Mouse (Mus musculus) liver, embryonic 16.5 days (tissue): ENCODE results near the gene Stx5a. TPM values are rescaled to one million over a fixed set of nuclear protein-coding genes. Genes with fewer than 3 reads are reported as not detected.

Experiments used
- ATAC-seq: fragments of 200-750 bp; cut with Nextera tagmentation; 2 replicates; pipeline ENCODE4 v1.8.0; 2017; ENCODE audit warnings: low read depth, mild to moderate bottlenecking, moderate number of reproducible peaks, moderate library complexity
- H3K27ac ChIP-seq: fragments of 300-500 bp; sonication (generic); 2 replicates; pipeline ENCODE4 v1.5.1; 2014; ENCODE audit warnings: mild to moderate bottlenecking, low read length
- H3K27me3 ChIP-seq: fragments of 300-500 bp; sonication (generic); 2 replicates; pipeline ENCODE4 v1.6.1; 2014; ENCODE audit warnings: low read depth, low read length, mixed read lengths; ENCODE audit not compliant: control insufficient read depth, insufficient read depth
- H3K36me3 ChIP-seq: fragments of 300-500 bp; sonication (generic); 2 replicates; pipeline ENCODE4 v1.6.1; 2014; ENCODE audit warnings: mild to moderate bottlenecking; ENCODE audit not compliant: control insufficient read depth, insufficient read depth
- H3K4me1 ChIP-seq: fragments of 300-500 bp; sonication (generic); 2 replicates; pipeline ENCODE4 v1.6.1; 2014; ENCODE audit warnings: low read depth, low read length, mixed read lengths; ENCODE audit not compliant: control insufficient read depth
- H3K4me2 ChIP-seq: fragments of 300-500 bp; sonication (generic); 2 replicates; pipeline ENCODE4 v1.6.1; 2014; ENCODE audit warnings: low read depth, low read length, mixed read lengths
- H3K4me3 ChIP-seq: fragments of 300-500 bp; sonication (generic); 2 replicates; pipeline ENCODE4 v1.5.1; 2014; ENCODE audit warnings: low read depth, mild to moderate bottlenecking, low read length
- H3K9ac ChIP-seq: fragments of 300-500 bp; sonication (generic); 2 replicates; pipeline ENCODE4 v1.6.1; 2014; ENCODE audit warnings: low read depth, low read length
- H3K9me3 ChIP-seq: fragments of 300-500 bp; sonication (generic); replicated peaks from 2 replicates; pipeline ENCODE4 v1.6.1; 2016; ENCODE audit warnings: low read length; ENCODE audit not compliant: control insufficient read depth
- WGBS: fragments of 180-500 bp; shearing (Covaris S2); extraction: QIAGEN DNeasy Blood & Tissue Kit; methylation state at CpG from one replicate; pipeline ENCODE4 v1.1.7; 2014; ENCODE audit not compliant: insufficient replicate concordance; 5-methylcytosine and 5-hydroxymethylcytosine counted together
- microRNA-seq: library from miRNA; unstranded; fragments of <30 nt; microRNA quantifications from one replicate; pipeline ENCODE4, GENCODE M21; 2016
- polyA plus RNA-seq: library from polyadenylated mRNA; unstranded; fragments of >200 nt; fragmentation: Nextera tagmentation; extraction: Ambion mirVana; gene quantifications from 2 replicates; pipeline ENCODE4 v1.2.1, GENCODE M21; 2015

Gene Stx5a
- polyA plus RNA-seq, 1 experiment from 2014 or later: 59.8 TPM

- peaks cover 23% of the 10 kb centered on the region for H3K4me1 ChIP-seq
- H3K9ac ChIP-seq: peak within 1 kb of the TSS; percentile 67
- peak within 1 kb of the TSS; percentile 66 for H3K27ac ChIP-seq
- no peaks in the 10 kb centered on the region for H3K27me3 ChIP-seq
- peak within 1 kb of the TSS; percentile 73 for H3K4me3 ChIP-seq
- ATAC-seq: peak; percentile 64
- under 1% methylated on average over 25 of the region's 25 CpGs for WGBS
- no peaks in the 10 kb centered on the region for H3K9me3 ChIP-seq
- peak within 1 kb of the TSS; percentile 69 for H3K4me2 ChIP-seq
- H3K36me3 ChIP-seq: peaks cover 17% of the 10 kb centered on the region
Measured at GRCm38 (mm10) chr19:8798264-8798946, 57.2 kb downstream of the Stx5a start, which contains the start of gene Polr2g. Gene Polr2g (minus strand): TSS chr19:8798577.

- no peak overlapping the region for H3K27ac ChIP-seq
- ATAC-seq: no peak
Measured at GRCm38 (mm10) chr19:8798947-8799315, 57.7 kb downstream of the Stx5a start.

GRCm38 (mm10) chr19:8802130-8802821 lies 61.1 kb downstream of the Stx5a start, which contains the start of gene Zbtb3:
Gene Zbtb3 (plus strand): TSS chr19:8802555.
- no peaks in the 10 kb centered on the region for H3K27me3 ChIP-seq
- peak within 1 kb of the TSS; percentile 70 for H3K9ac ChIP-seq
- H3K4me1 ChIP-seq: peaks cover 16% of the 10 kb centered on the region
- peak; percentile 96 for ATAC-seq
- no peaks in the 10 kb centered on the region for H3K9me3 ChIP-seq
- peak within 1 kb of the TSS; percentile 87 for H3K4me2 ChIP-seq
- WGBS: under 1% methylated on average over 30 of the region's 30 CpGs
- H3K36me3 ChIP-seq: peaks cover 7% of the 10 kb centered on the region
- peak within 1 kb of the TSS; percentile 75 for H3K4me3 ChIP-seq
- peak within 1 kb of the TSS; percentile 78 for H3K27ac ChIP-seq

More at GRCm38 (mm10) chr19:8798947-8799315, 57.7 kb downstream of the Stx5a start:
- Histone ChIP-seq H3K9ac (no peak overlapping the region), H3K4me2 (peak overlapping the region; percentile 69), H3K4me1 (peaks cover 23% of the 10 kb centered on the region), H3K4me3 (peak overlapping the region; percentile 73), H3K27me3 (no peaks in the 10 kb centered on the region), H3K9me3 (no peaks in the 10 kb centered on the region), H3K36me3 (peaks cover 11% of the 10 kb centered on the region)

- peaks cover 12% of the 10 kb centered on the region for H3K4me1 ChIP-seq
- no peaks in the 10 kb centered on the region for H3K9me3 ChIP-seq
- H3K9ac ChIP-seq: no peak overlapping the region
- H3K27ac ChIP-seq: peak overlapping the region; percentile 78
- H3K4me2 ChIP-seq: peak overlapping the region; percentile 87; the same call in 1 of the 2 replicates
- no peak overlapping the region for H3K4me3 ChIP-seq
- peaks cover 10% of the 10 kb centered on the region for H3K36me3 ChIP-seq
- ATAC-seq: no peak
- H3K27me3 ChIP-seq: no peaks in the 10 kb centered on the region
- 74% methylated on average over 9 of the region's 9 CpGs for WGBS
Measured at GRCm38 (mm10) chr19:8803204-8803780, 62.1 kb downstream of the Stx5a start.

- Histone ChIP-seq H3K27ac (no peak overlapping the region), H3K4me3 (no peak overlapping the region), H3K27me3 (no peaks in the 10 kb centered on the region), H3K9ac (no peak overlapping the region), H3K9me3 (no peaks in the 10 kb centered on the region), H3K36me3 (peaks cover 10% of the 10 kb centered on the region), H3K4me2 (no peak overlapping the region), H3K4me1 (peaks cover 12% of the 10 kb centered on the region)
- WGBS: 68% methylated on average over 11 of the region's 11 CpGs
- ATAC-seq: no peak
Measured at GRCm38 (mm10) chr19:8803879-8804660, 62.9 kb downstream of the Stx5a start.

Small RNAs within 50 kb of the gene (microRNA-seq; reads per million reads assigned to microRNA genes)
- 0.98 reads per million for gene Mir6992

Other genes starting within 250 kb of the Stx5a start
- gene Slc22a8, start 150.2 kb upstream of the Stx5a start, polyA plus RNA-seq: 2.4 and 2.6 TPM in 2 replicates
- gene Slc22a6, start 123.4 kb upstream of the Stx5a start, polyA plus RNA-seq: 0.02 TPM in 1 of 2 replicates, not detected in the other
- gene Chrm1, start 77.6 kb upstream of the Stx5a start, polyA plus RNA-seq: 0.02 TPM in 1 of 2 replicates, not detected in the other
- 133 and 137 TPM in 2 replicates for gene Slc3a2, start 18.0 kb upstream of the Stx5a start, polyA plus RNA-seq
- 40.0 and 48.3 TPM in 2 replicates for gene Wdr74, start 5.6 kb upstream of the Stx5a start, polyA plus RNA-seq
- gene 1700092M07Rik, start 695 bp upstream of the Stx5a start, polyA plus RNA-seq: 0.45 and 0.63 TPM in 2 replicates
- 77.8 and 87.7 TPM in 2 replicates for gene Nxf1, start 15.7 kb downstream of the Stx5a start, polyA plus RNA-seq
- 48.1 and 50.9 TPM in 2 replicates for gene Tmem223, start 29.6 kb downstream of the Stx5a start, polyA plus RNA-seq
- 90.9 and 93.7 TPM in 2 replicates for gene Tmem179b, start 33.1 kb downstream of the Stx5a start, polyA plus RNA-seq
- gene Taf6l, start 45.0 kb downstream of the Stx5a start, polyA plus RNA-seq: 10.0 and 11.0 TPM in 2 replicates
- 56.4 and 64.8 TPM in 2 replicates for gene Polr2g, start 57.2 kb downstream of the Stx5a start, polyA plus RNA-seq
- gene Zbtb3, start 61.1 kb downstream of the Stx5a start, polyA plus RNA-seq: 1.0 and 1.5 TPM in 2 replicates
- gene Ttc9c, start 77.9 kb downstream of the Stx5a start, polyA plus RNA-seq: 21.6 and 22.9 TPM in 2 replicates
- 1.8 and 2.1 TPM in 2 replicates for gene Hnrnpul2, start 78.6 kb downstream of the Stx5a start, polyA plus RNA-seq
- not detected in 2 replicates for gene AC129217.1, start 88.4 kb downstream of the Stx5a start, polyA plus RNA-seq
- 27.1 and 29.3 TPM in 2 replicates for gene Bscl2, start 96.1 kb downstream of the Stx5a start, polyA plus RNA-seq
- 0.22 and 0.51 TPM in 2 replicates for gene Gng3, start 97.8 kb downstream of the Stx5a start, polyA plus RNA-seq
- gene Lrrn4cl, start 109.4 kb downstream of the Stx5a start, polyA plus RNA-seq: 0.06 and 0.35 TPM in 2 replicates
- 90.5 and 92.7 TPM in 2 replicates for gene Ubxn1, start 130.1 kb downstream of the Stx5a start, polyA plus RNA-seq
- 27.9 and 29.6 TPM in 2 replicates for gene Uqcc3, start 139.5 kb downstream of the Stx5a start, polyA plus RNA-seq
- gene Lbhd1, start 142.3 kb downstream of the Stx5a start, polyA plus RNA-seq: 29.6 and 41.8 TPM in 2 replicates
- not detected in 2 replicates for gene Gm49403, start 142.5 kb downstream of the Stx5a start, polyA plus RNA-seq
- gene 1810009A15Rik, start 147.4 kb downstream of the Stx5a start, polyA plus RNA-seq: 38.6 and 43.2 TPM in 2 replicates
- not detected in 2 replicates for gene Gm49416, start 147.5 kb downstream of the Stx5a start, polyA plus RNA-seq
- 18.3 and 21.1 TPM in 2 replicates for gene Ints5, start 151.6 kb downstream of the Stx5a start, polyA plus RNA-seq
- 50.3 and 50.8 TPM in 2 replicates for gene Ganab, start 156.7 kb downstream of the Stx5a start, polyA plus RNA-seq
- gene B3gat3, start 179.0 kb downstream of the Stx5a start, polyA plus RNA-seq: 19.8 and 20.5 TPM in 2 replicates
- gene Rom1, start 187.9 kb downstream of the Stx5a start, polyA plus RNA-seq: 2.4 and 2.6 TPM in 2 replicates
- gene Eml3, start 188.1 kb downstream of the Stx5a start, polyA plus RNA-seq: 11.4 and 12.8 TPM in 2 replicates
- gene Mta2, start 200.5 kb downstream of the Stx5a start, polyA plus RNA-seq: 73.9 and 82.3 TPM in 2 replicates
- 12.6 and 12.9 TPM in 2 replicates for gene Tut1, start 212.4 kb downstream of the Stx5a start, polyA plus RNA-seq
- 153 and 172 TPM in 2 replicates for gene Eef1g, start 225.6 kb downstream of the Stx5a start, polyA plus RNA-seq
- 3.1 TPM in 2 replicates for gene Ahnak, start 247.9 kb downstream of the Stx5a start, polyA plus RNA-seq